Mouse (Mus musculus): Measurements from ENCODE around the gene Adam15. TPM values are rescaled to one million over a fixed set of nuclear protein-coding genes. Genes with fewer than 3 reads are reported as not detected.

Gene Adam15
- polyA plus RNA-seq, 2 experiments: 45.9 to 80.4 TPM

- peak overlapping the region; percentile 71 for H3K4me3 ChIP-seq (replicated peaks; ENCODE audit: low read length)
- TF ChIP-seq POLR2A (IDR thresholded peaks at IDR 0.05; ENCODE audit: borderline replicate concordance, extremely low read depth, insufficient read depth, insufficient read length): no peak
- no peaks in the 10 kb centered on the region for H3K36me3 ChIP-seq (ENCODE audit: control insufficient read depth, insufficient read depth, low read length)
- peaks cover 10% of the 10 kb centered on the region for H3K27me3 ChIP-seq (ENCODE audit: control insufficient read depth, insufficient read depth, low read length)
- peaks cover 34% of the 10 kb centered on the region for H3K4me1 ChIP-seq (ENCODE audit: control insufficient read depth, insufficient read depth, low read length)
- DNase-seq (ENCODE audit: low spot score): no peak
- no peak for ATAC-seq (ENCODE audit: low FRiP score, low read depth)
- WGBS: 3% methylated on average over 25 of the region's 66 CpGs
- H3K27ac ChIP-seq (replicated peaks; ENCODE audit: low read depth, low read length): no peak overlapping the region
- H3K4me2 ChIP-seq (replicated peaks; ENCODE audit: low read depth, low read length, severe bottlenecking): peak overlapping the region; percentile 99
- no peaks in the 10 kb centered on the region for H3K9me3 ChIP-seq (ENCODE audit: control insufficient read depth, low read length)
- H3K9ac ChIP-seq (ENCODE audit: low read depth, low read length, severe bottlenecking): peak overlapping the region; percentile 67
These were observed 28.3 kb downstream of the Adam15 start for GRCm38 (mm10) chr3:89321183-89322130.

- Histone ChIP-seq H3K27ac (replicated peaks; ENCODE audit: low read depth, low read length) (no peak overlapping the region), H3K27me3 (ENCODE audit: control insufficient read depth, insufficient read depth, low read length) (peaks cover 10% of the 10 kb centered on the region), H3K4me2 (replicated peaks; ENCODE audit: low read depth, low read length, severe bottlenecking) (peak overlapping the region; percentile 99), H3K9me3 (ENCODE audit: control insufficient read depth, low read length) (no peaks in the 10 kb centered on the region), H3K9ac (ENCODE audit: low read depth, low read length, severe bottlenecking) (peak overlapping the region; percentile 67), H3K36me3 (ENCODE audit: control insufficient read depth, insufficient read depth, low read length) (no peaks in the 10 kb centered on the region), H3K4me1 (ENCODE audit: control insufficient read depth, insufficient read depth, low read length) (peaks cover 42% of the 10 kb centered on the region), H3K4me3 (replicated peaks; ENCODE audit: low read length) (peak overlapping the region; percentile 71)
- WGBS: under 1% methylated on average over 24 of the region's 41 CpGs
- TF ChIP-seq POLR2A (IDR thresholded peaks at IDR 0.05; ENCODE audit: borderline replicate concordance, extremely low read depth, insufficient read depth, insufficient read length): no peak
- DNase-seq (ENCODE audit: low spot score) (peak; percentile 67), ATAC-seq (ENCODE audit: low FRiP score, low read depth) (peak; percentile 21)
These were observed 29.1 kb downstream of the Adam15 start for GRCm38 (mm10) chr3:89320581-89321182.

- peak overlapping the region; percentile 55 for H3K9ac ChIP-seq (ENCODE audit: low read depth, low read length, severe bottlenecking)
- ATAC-seq (ENCODE audit: low FRiP score, low read depth) (no peak), DNase-seq (ENCODE audit: low spot score) (no peak)
- peaks cover 51% of the 10 kb centered on the region for H3K4me1 ChIP-seq (ENCODE audit: control insufficient read depth, insufficient read depth, low read length)
- H3K36me3 ChIP-seq (ENCODE audit: control insufficient read depth, insufficient read depth, low read length): peaks cover 4% of the 10 kb centered on the region; the same call in 1 of the 2 replicates
- 4% methylated on average over 44 of the region's 58 CpGs for WGBS
- TF ChIP-seq POLR2A (IDR thresholded peaks at IDR 0.05; ENCODE audit: borderline replicate concordance, extremely low read depth, insufficient read depth, insufficient read length): no peak
- H3K4me2 ChIP-seq (replicated peaks; ENCODE audit: low read depth, low read length, severe bottlenecking): peak overlapping the region; percentile 99
- H3K9me3 ChIP-seq (ENCODE audit: control insufficient read depth, low read length): no peaks in the 10 kb centered on the region
- H3K27me3 ChIP-seq (ENCODE audit: control insufficient read depth, insufficient read depth, low read length): peaks cover 10% of the 10 kb centered on the region
- peak overlapping the region; percentile 71 for H3K4me3 ChIP-seq (replicated peaks; ENCODE audit: low read length)
- H3K27ac ChIP-seq (replicated peaks; ENCODE audit: low read depth, low read length): no peak overlapping the region
These were observed 30.0 kb downstream of the Adam15 start for GRCm38 (mm10) chr3:89319591-89320350.

GRCm38 (mm10) chr3:89318971-89319590, 30.7 kb downstream of the Adam15 start:
- peak overlapping the region; percentile 55; the same call in 1 of the 2 replicates for H3K9ac ChIP-seq (ENCODE audit: low read depth, low read length, severe bottlenecking)
- DNase-seq (ENCODE audit: low spot score) (peak; percentile 37), ATAC-seq (ENCODE audit: low FRiP score, low read depth) (no peak)
- peak overlapping the region; percentile 99 for H3K4me2 ChIP-seq (replicated peaks; ENCODE audit: low read depth, low read length, severe bottlenecking)
- H3K36me3 ChIP-seq (ENCODE audit: control insufficient read depth, insufficient read depth, low read length): peaks cover 6% of the 10 kb centered on the region; the same call in 1 of the 2 replicates
- WGBS: 10% methylated on average over 21 of the region's 21 CpGs
- H3K27ac ChIP-seq (replicated peaks; ENCODE audit: low read depth, low read length): no peak overlapping the region
- no peaks in the 10 kb centered on the region for H3K9me3 ChIP-seq (ENCODE audit: control insufficient read depth, low read length)
- peaks cover 53% of the 10 kb centered on the region for H3K4me1 ChIP-seq (ENCODE audit: control insufficient read depth, insufficient read depth, low read length)
- no peak for TF ChIP-seq POLR2A (IDR thresholded peaks at IDR 0.05; ENCODE audit: borderline replicate concordance, extremely low read depth, insufficient read depth, insufficient read length)
- H3K4me3 ChIP-seq (replicated peaks; ENCODE audit: low read length): peak overlapping the region; percentile 71
- peaks cover 10% of the 10 kb centered on the region for H3K27me3 ChIP-seq (ENCODE audit: control insufficient read depth, insufficient read depth, low read length)
